8 mouse cellular contexts compared by ENCODE assay signal in genomic region chr6:92521526-92522075, GRCm38 (mm10).
DNase-seq lines count a peak whose midpoint lies in the region; ATAC-seq lines count a peak whose summit lies in the region.
"Had no signal": no experiment of that assay in that cellular context is flagged by ENCODE, and none has a peak within 500 bp of the region (broad histone marks: within the 10 kb centered on the region; RNA-seq: fewer than 3 reads in every experiment).

No protein-coding gene starts in this region.

- WGBS in neural tube, embryonic 15.5 days, result 68% methylated on average over 7 of the region's 7 CpGs

- no peaks in the 10 kb centered on the region for H3K27me3 ChIP-seq in neural tube, embryonic 15.5 days (replicated peaks)
- H3K27me3 ChIP-seq: heart, embryonic 15.5 days had no signal

- no peak for ATAC-seq in neural tube, embryonic 15.5 days (ENCODE audit: low FRiP score)

- peak overlapping the region; percentile 20; the same call in 1 of the 2 replicates for H3K27ac ChIP-seq in neural tube, embryonic 15.5 days (replicated peaks)
- H3K27ac ChIP-seq: heart, embryonic 15.5 days had no signal

- H3K9ac ChIP-seq in neural tube, embryonic 15.5 days (replicated peaks), result no peak overlapping the region
- H3K9ac ChIP-seq: heart, embryonic 15.5 days had no signal

- DNase-seq in neural tube, embryonic 10.5 days (ENCODE audit: extremely low spot score, low spot score), result no peak
- DNase-seq in cerebellum, adult 9-10 months, result peak; percentile 69
- peak; percentile 76 to 77 for DNase-seq in heart, postnatal 10 days
- DNase-seq in left cerebral cortex, adult 8-10 months (ENCODE audit: low spot score in 2 of 2), result peak; percentile 45 to 82
- no peak for DNase-seq in liver
- no peak for DNase-seq in urinary bladder, postnatal 4 days (ENCODE audit: low spot score in 2 of 2)

- no peaks in the 10 kb centered on the region for H3K36me3 ChIP-seq in neural tube, embryonic 15.5 days
- H3K36me3 ChIP-seq: heart, embryonic 15.5 days had no signal

- peaks cover 21% of the 10 kb centered on the region for H3K4me1 ChIP-seq in neural tube, embryonic 15.5 days

- no peaks in the 10 kb centered on the region for H3K9me3 ChIP-seq in neural tube, embryonic 15.5 days (replicated peaks)
- H3K9me3 ChIP-seq: heart, embryonic 15.5 days had no signal

- H3K4me2 ChIP-seq in neural tube, embryonic 15.5 days, result no peak overlapping the region
- H3K4me2 ChIP-seq: heart, embryonic 15.5 days had no signal

- H3K4me3 ChIP-seq in neural tube, embryonic 15.5 days (replicated peaks), result no peak overlapping the region
- H3K4me3 ChIP-seq: heart, embryonic 15.5 days had no signal

- intact Hi-C loops in heart, postnatal 10 days (cut with DNase I), result no loop called here

Comparison
In these comparisons a context has a peak if more than half of its experiments do, and no peak if none do; other contexts are left out.
1. DNase-seq: peak in cerebellum, adult 9-10 months (single experiment), heart, postnatal 10 days (2 of 2) and left cerebral cortex, adult 8-10 months (2 of 2); none in neural tube, embryonic 10.5 days (single experiment), liver (single experiment) and urinary bladder, postnatal 4 days (0 of 2).